Mouse (Mus musculus) naive thymus-derived CD4-positive, alpha-beta T cell, adult 5 months (primary cell): ENCODE data around the gene Tnfrsf22. TPM values are rescaled to one million over a fixed set of nuclear protein-coding genes. Genes with fewer than 3 reads are reported as not detected.

Source experiments
- polyA plus RNA-seq: library from polyadenylated mRNA; unstranded; fragments of 100-300 nt; shearing (Covaris generic); gene quantifications from one replicate; pipeline ENCODE4 v1.2.1, GENCODE M21; 2017

Gene Tnfrsf22
- polyA plus RNA-seq: 15.9 TPM

DNA sequence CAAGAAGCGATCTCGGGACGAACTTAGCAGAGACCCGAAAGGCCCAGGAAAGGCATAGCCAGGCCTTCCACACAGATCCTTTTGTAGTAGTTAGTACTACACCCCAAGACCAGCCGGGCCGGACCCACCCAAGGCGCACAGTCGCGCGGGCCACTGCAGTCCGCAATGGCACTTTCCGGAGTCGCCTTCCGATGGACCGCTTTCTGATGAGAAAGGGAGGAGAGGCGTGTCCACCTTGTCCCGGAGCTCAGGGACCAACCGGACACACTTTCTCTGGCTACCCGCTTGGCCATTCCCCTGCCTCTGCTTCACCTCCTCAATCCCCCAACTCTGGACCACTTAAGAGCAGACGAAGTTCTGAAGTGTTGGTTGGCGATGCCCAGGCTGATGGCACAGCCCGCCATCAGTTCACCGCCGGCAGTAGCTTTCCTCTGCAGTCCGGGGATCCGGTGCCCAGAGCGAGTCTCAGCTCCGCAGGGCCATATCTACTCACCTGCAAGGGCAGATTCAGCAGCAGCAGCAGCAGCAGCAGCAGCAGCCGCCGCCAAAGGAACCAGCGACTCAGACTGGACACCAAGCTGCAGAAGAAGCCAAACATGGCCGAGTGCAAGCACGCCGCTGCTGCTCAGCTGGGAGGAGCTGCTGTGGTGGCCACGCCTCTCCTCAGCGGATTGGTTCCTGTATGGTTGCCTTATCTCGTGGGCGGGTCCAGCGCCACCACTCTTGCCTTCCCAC is at the start of gene Tnfrsf22:
Tnfrsf22 (minus strand) TSS at position 628 of the 735 bp plus-strand sequence.

DNA sequence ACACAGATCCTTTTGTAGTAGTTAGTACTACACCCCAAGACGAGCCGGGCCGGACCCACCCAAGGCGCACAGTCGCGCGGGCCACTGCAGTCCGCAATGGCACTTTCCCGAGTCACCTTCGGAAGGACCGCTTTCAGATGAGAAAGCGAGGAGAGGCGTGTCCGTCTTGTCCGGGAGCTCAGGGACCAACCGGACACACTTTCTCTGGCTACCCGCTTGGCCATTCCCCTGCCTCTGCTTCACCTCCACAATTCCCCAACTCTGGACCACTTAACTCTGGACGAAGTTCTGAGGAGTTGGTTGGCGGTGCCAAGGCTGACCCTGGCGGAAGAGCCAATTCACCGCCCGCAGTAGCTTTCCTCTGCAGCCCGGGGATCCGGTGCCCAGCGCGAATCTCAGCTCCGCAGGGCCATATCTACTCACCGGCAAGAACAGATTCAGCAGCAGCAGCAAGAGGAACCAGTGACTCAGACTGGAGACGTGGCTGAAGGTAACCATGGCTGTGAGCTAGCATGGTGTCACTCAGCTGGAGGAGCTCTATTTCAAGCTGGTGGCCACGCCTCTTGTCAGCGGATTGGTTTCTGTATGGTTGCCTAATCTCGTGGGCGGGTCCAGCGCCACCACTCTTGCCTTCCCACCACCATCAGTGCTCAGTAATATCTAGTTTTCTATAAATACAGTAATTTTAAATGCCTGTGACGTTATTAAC is 36.1 kb upstream of the Tnfrsf22 start, which contains the start of gene Tnfrsf23:
Tnfrsf23 (minus strand) TSS at position 514 of the 709 bp plus-strand sequence.

DNA sequence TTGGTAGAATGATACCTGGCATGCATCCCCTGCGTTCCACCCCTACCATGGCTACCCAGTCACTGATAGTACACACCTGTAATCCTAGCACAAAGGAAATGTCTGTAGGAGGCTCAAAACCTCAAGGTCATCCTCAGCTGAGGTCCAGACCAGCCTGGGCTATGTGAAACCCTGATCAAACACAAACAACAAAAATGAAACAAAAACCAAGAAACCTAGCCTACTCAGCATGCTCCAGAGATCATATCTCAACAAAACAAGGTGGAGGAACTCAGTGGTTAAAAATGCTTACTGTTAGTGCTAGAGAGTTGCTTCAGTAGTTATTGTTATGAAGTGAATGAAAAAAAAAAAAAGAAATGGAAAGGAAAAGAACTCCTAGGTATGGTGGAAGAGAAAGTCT is 20.9 kb downstream of the Tnfrsf22 start, which contains the start of gene Tnfrsf26:
Tnfrsf26 (minus strand) TSS at position 183 of the 400 bp plus-strand sequence.

DNA sequence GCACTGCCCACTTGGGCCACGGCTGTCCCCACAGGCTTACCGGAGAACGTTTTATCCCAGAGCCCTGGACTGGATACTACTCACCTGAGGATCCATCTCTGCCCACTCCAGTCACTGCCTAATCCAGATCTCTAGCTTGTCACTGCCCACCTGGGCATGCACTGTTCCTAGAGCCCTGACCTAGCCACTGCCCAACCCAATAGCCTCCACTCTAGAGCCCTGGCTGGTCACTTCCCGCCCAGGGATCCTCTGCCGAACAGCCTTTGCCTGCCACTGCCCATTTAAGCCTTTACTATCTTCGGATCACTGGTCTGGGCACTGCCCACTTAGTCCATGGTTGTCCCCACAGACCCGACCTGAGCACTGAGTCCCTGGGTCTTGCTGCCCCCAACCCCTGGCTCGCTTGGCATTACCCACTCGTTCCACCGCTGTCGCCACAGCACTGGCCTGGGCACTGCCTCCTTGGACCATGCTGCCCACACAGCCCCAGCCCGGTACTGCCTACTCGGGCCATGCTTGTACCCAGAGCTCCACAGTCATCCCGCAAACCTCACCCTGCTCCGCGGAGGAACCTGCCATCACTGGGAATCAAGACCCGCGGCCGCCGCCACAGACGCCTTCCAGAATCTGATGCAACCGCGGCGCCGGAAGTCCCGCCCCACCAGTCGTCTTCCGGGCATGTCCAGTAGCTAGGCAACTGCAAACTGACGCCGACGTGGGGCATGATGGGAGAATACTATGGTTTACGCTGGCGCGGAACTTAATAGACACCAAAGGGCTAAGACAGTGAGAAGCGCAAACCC is 49.8 kb downstream of the Tnfrsf22 start, which contains the start of gene Cars:
Cars (minus strand) TSS at position 663 of the 803 bp plus-strand sequence.

Other genes starting within 250 kb of the Tnfrsf22 start
- gene Cdkn1c, start 188.6 kb downstream of the Tnfrsf22 start, polyA plus RNA-seq: 8.0 TPM
- gene Slc22a18, start 175.9 kb downstream of the Tnfrsf22 start, polyA plus RNA-seq: not detected
- not detected for gene Phlda2, start 146.5 kb downstream of the Tnfrsf22 start, polyA plus RNA-seq
- 363 TPM for gene Nap1l4, start 100.6 kb downstream of the Tnfrsf22 start, polyA plus RNA-seq
- gene Cars, start 49.6 kb downstream of the Tnfrsf22 start, polyA plus RNA-seq: 55.5 TPM
- 38.9 TPM for gene Tnfrsf26, start 20.9 kb downstream of the Tnfrsf22 start, polyA plus RNA-seq
- gene Tnfrsf23, start 36.2 kb upstream of the Tnfrsf22 start, polyA plus RNA-seq: 9.6 TPM
- gene Osbpl5, start 107.3 kb upstream of the Tnfrsf22 start, polyA plus RNA-seq: 16.6 TPM
- not detected for gene Mrgprg, start 117.3 kb upstream of the Tnfrsf22 start, polyA plus RNA-seq
- 0.45 TPM for gene Mrgpre, start 134.8 kb upstream of the Tnfrsf22 start, polyA plus RNA-seq
- 15.8 TPM for gene Nadsyn1, start 173.2 kb upstream of the Tnfrsf22 start, polyA plus RNA-seq
- gene Dhcr7, start 173.5 kb upstream of the Tnfrsf22 start, polyA plus RNA-seq: 25.7 TPM
- gene Gm498, start 217.2 kb upstream of the Tnfrsf22 start, polyA plus RNA-seq: not detected